Mouse (Mus musculus) embryonic facial prominence, embryonic 14.5 days (tissue): ENCODE measurements around the gene Arhgap45. TPM values are rescaled to one million over a fixed set of nuclear protein-coding genes. Genes with fewer than 3 reads are reported as not detected.

ENCODE experiments used
- ATAC-seq: fragments of 200-750 bp; cut with Nextera tagmentation; 2 replicates; pipeline ENCODE4 v1.8.0; 2017; ENCODE audit warnings: low read depth, moderate number of reproducible peaks, moderate TSS enrichment
- DNase-seq: peaks from one replicate; pipeline ENCODE4 v3.0.0-alpha.2; 2015; ENCODE audit warnings: low spot score
- H3K27ac ChIP-seq: fragments of 300-500 bp; sonication (generic); replicated peaks from 2 replicates; pipeline ENCODE4 v1.5.1; 2014; ENCODE audit warnings: low read depth, mild to moderate bottlenecking, low read length, moderate library complexity
- H3K27me3 ChIP-seq: fragments of 300-500 bp; sonication (generic); replicated peaks from 2 replicates; pipeline ENCODE4 v1.6.1; 2014; ENCODE audit warnings: low read length; ENCODE audit not compliant: control insufficient read depth, insufficient read depth
- H3K36me3 ChIP-seq: fragments of 300-500 bp; sonication (generic); 2 replicates; pipeline ENCODE4 v1.6.1; 2014; ENCODE audit warnings: low read length, mixed read lengths; ENCODE audit not compliant: control insufficient read depth, insufficient read depth
- H3K4me1 ChIP-seq: fragments of 300-500 bp; sonication (generic); 2 replicates; pipeline ENCODE4 v1.6.1; 2014; ENCODE audit warnings: antibody characterized with exemption, low read length; ENCODE audit not compliant: control insufficient read depth, insufficient read depth
- H3K4me2 ChIP-seq: fragments of 300-500 bp; sonication (generic); 2 replicates; pipeline ENCODE4 v1.6.1; 2014; ENCODE audit warnings: low read depth, mild to moderate bottlenecking, low read length, moderate library complexity, mixed read lengths
- H3K4me3 ChIP-seq: fragments of 300-500 bp; sonication (generic); 2 replicates; pipeline ENCODE4 v1.5.1; 2014; ENCODE audit warnings: low read depth, mild to moderate bottlenecking, low read length
- H3K9ac ChIP-seq: fragments of 300-500 bp; sonication (generic); 2 replicates; pipeline ENCODE4 v1.6.1; 2014; ENCODE audit warnings: low read depth, mild to moderate bottlenecking, low read length, moderate library complexity, mixed read lengths
- H3K9me3 ChIP-seq: fragments of 300-500 bp; sonication (generic); 2 replicates; pipeline ENCODE4 v1.6.1; 2016; ENCODE audit warnings: low read length; ENCODE audit not compliant: control insufficient read depth
- WGBS: fragments of 180-500 bp; shearing (Covaris S2); extraction: QIAGEN DNeasy Blood & Tissue Kit; methylation state at CpG from one replicate; pipeline ENCODE4 v1.1.7; 2014; 5-methylcytosine and 5-hydroxymethylcytosine counted together
- polyA plus RNA-seq: library from polyadenylated mRNA; unstranded; fragments of >200 nt; fragmentation: Nextera tagmentation; extraction: Ambion mirVana; gene quantifications from 2 replicates; pipeline ENCODE4 v1.2.1, GENCODE M21; 2014

Gene Arhgap45
- polyA plus RNA-seq, 1 experiment from 2014 or later: 4.4 TPM

DNA sequence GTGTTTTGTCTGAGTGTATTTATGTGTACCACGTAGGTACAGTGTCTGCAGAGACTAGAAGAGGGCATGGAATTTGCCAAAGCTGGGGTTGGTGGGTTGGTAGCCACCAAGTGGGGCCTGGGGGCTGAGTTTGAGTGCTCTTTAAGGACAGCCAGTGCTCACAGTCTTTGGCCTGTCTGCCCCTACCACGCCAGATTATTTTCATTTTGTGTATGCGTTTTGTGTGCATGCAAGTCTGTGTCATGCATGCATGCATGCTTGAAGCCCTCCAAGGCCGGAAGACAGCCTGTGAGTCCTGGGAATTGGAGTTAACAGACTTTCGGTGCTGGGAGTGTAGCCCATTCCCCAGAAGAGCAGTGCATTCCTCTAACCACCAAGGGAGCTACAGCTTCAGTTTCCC lies 38.9 kb downstream of the Arhgap45 start:
- peak overlapping the region; percentile 19 for H3K9ac ChIP-seq

DNA sequence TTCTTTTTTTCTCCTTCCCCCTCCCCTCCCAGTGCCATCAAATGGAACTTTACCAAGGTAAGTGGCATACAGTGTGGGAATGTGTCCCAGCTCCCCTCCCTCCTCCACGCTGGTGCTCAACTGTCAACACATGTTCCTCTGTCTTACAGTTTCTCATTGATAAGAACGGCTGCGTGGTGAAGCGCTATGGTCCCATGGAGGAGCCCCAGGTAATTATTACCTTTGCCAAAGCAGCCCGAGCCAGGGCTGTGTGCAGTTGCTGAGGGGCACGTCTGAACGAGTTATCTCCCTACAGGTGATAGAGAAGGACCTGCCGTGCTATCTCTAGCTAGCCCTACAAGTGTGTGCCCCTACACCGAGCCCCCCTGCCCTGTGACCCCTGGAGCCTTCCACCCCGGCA lies 39.4 kb downstream of the Arhgap45 start:
- H3K4me2 ChIP-seq: no peak overlapping the region
- H3K4me1 ChIP-seq: peaks cover 10% of the 10 kb centered on the region; the same call in 1 of the 2 replicates
- no peak overlapping the region for H3K4me3 ChIP-seq
- H3K36me3 ChIP-seq: peaks cover 56% of the 10 kb centered on the region
- no peaks in the 10 kb centered on the region for H3K27me3 ChIP-seq
- no peaks in the 10 kb centered on the region for H3K9me3 ChIP-seq
- no peak overlapping the region for H3K9ac ChIP-seq
- DNase-seq (no peak), ATAC-seq (no peak)
- H3K27ac ChIP-seq: no peak overlapping the region
- 82% methylated on average over 7 of the region's 10 CpGs for WGBS

More for the DNA sequence above, 38.9 kb downstream of the Arhgap45 start:
- no peak overlapping the region for H3K27ac ChIP-seq
- peak overlapping the region; percentile 86 for H3K4me2 ChIP-seq
- H3K27me3 ChIP-seq: no peaks in the 10 kb centered on the region
- DNase-seq (no peak), ATAC-seq (no peak)
- H3K4me3 ChIP-seq: peak overlapping the region; percentile 93; the same call in 1 of the 2 replicates
- 72% methylated on average over 5 of the region's 5 CpGs for WGBS
- H3K36me3 ChIP-seq: peaks cover 50% of the 10 kb centered on the region
- H3K9me3 ChIP-seq: no peaks in the 10 kb centered on the region
- peaks cover 10% of the 10 kb centered on the region; the same call in 1 of the 2 replicates for H3K4me1 ChIP-seq

DNA sequence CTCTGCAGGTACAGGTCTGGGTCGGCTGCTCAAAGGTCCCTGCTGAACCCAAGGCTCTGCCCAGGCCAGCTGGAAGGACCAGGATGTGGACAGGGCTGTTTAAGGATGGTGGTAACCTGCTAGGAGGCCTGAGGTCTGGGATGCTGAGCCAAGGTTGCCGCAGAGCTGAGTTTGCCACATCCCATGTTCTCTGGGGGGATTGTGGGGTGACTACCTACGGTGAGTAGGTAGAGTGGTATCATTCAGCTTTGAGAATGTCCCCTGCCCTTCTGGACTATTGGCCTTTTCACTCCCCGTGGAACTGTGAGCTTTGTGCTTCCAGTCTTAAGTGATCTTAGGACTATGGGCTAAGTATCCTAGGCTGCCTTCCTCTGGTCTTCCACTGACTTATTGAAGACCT lies 40.1 kb downstream of the Arhgap45 start:
- Histone ChIP-seq H3K4me3 (no peak overlapping the region), H3K9me3 (no peaks in the 10 kb centered on the region), H3K36me3 (peaks cover 62% of the 10 kb centered on the region), H3K27me3 (no peaks in the 10 kb centered on the region), H3K4me2 (no peak overlapping the region), H3K4me1 (peaks cover 10% of the 10 kb centered on the region; the same call in 1 of the 2 replicates), H3K27ac (no peak overlapping the region), H3K9ac (no peak overlapping the region)
- DNase-seq (no peak), ATAC-seq (no peak)
- WGBS: 88% methylated on average over 4 of the region's 4 CpGs

DNA sequence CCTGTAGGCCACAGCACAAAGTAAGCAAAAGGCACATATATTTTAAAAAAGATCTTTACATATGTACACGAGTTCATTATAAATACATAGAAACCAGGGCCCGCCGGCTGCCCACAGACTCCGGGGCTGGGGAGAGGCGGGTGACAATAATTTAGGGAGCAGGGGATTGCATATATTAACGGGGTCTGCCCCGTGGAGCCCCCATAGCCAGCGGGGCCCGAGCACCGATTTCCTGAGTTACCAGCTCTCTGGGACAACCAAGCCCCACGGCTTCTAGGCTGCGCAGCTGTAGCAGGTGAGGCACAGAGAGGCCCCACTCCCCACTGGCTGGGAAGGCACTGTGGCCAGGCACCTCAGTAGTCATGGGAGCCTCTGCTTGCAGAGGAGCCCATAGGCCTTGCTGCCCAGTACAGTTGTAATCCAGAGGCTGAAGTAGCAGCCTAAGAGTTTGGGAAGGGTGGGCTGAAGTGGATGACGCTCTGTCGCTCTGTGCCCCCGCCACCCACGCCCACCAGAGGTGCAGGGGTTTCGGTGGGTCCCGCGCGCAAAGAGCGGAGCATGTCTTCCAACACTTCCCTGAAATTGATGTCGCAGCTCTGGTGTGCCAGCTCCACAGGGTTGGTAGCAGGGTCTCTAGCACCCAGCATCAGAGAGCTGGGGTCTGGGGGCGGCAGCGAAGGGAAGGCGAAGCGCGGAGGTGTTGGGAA lies 40.7 kb downstream of the Arhgap45 start:
- no peaks in the 10 kb centered on the region for H3K27me3 ChIP-seq
- DNase-seq (no peak), ATAC-seq (no peak)
- no peak overlapping the region for H3K4me2 ChIP-seq
- H3K27ac ChIP-seq: no peak overlapping the region
- no peak overlapping the region for H3K9ac ChIP-seq
- whole genome bisulfite sequencing: 93% methylated on average over 25 of the region's 27 CpGs
- no peaks in the 10 kb centered on the region for H3K9me3 ChIP-seq
- H3K4me3 ChIP-seq: no peak overlapping the region
- H3K4me1 ChIP-seq: peaks cover 10% of the 10 kb centered on the region; the same call in 1 of the 2 replicates
- peaks cover 68% of the 10 kb centered on the region for H3K36me3 ChIP-seq

DNA sequence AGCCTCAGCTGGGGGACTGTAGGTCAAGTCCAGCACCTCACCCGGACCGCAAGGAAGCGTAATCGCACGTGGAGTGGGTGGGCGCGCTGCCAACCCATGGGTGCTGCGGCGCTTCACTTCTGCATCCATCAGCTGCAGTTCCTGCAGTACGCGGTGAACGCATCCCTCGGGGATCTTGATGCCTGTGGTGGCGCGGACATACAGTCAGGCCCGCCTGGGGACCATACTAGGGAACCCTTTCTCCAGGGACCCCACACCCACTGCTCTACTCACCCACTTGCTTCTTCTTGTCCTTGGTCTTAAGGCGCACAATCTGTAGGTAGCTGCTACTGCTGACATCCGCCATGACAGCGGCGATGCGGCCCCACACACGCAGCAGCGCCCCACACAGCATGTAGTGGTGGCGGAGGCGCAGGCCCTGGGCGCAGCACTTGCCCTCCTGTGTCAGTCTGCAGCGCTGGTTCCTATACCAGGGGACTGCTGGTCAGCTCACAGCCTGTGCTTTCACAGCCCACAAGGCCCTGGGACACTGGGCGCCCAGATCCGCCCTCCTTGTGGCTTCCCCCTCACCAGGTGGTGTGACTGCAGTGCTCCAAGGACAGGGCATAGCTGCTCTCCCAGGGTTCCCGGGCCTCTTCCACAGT lies 41.4 kb downstream of the Arhgap45 start:
- Histone ChIP-seq H3K9ac (peak overlapping the region; percentile 25; the same call in 1 of the 2 replicates), H3K36me3 (peaks cover 75% of the 10 kb centered on the region), H3K27ac (no peak overlapping the region), H3K9me3 (no peaks in the 10 kb centered on the region), H3K4me3 (no peak overlapping the region), H3K27me3 (no peaks in the 10 kb centered on the region), H3K4me2 (no peak overlapping the region), H3K4me1 (peaks cover 9% of the 10 kb centered on the region; the same call in 1 of the 2 replicates)
- DNase-seq (no peak), ATAC-seq (no peak)
- WGBS: 81% methylated on average over 30 of the region's 30 CpGs

GRCm38 (mm10) chr10:80063104-80063503 lies 46.7 kb downstream of the Arhgap45 start:
- Histone ChIP-seq H3K27ac (no peak overlapping the region), H3K4me1 (no peaks in the 10 kb centered on the region), H3K9me3 (no peaks in the 10 kb centered on the region), H3K36me3 (peaks cover 77% of the 10 kb centered on the region), H3K4me2 (no peak overlapping the region), H3K4me3 (no peak overlapping the region), H3K27me3 (no peaks in the 10 kb centered on the region), H3K9ac (0 out of 2 replicates have a peak overlapping the region, but pooled peaks have one; percentile 35)
- WGBS: 83% methylated on average over 5 of the region's 5 CpGs
- ATAC-seq: 0 out of 2 replicates have a peak, but pooled peaks have one; percentile 38
- no peak for DNase-seq

- H3K4me1 ChIP-seq: no peaks in the 10 kb centered on the region
- H3K36me3 ChIP-seq: peaks cover 67% of the 10 kb centered on the region
- no peaks in the 10 kb centered on the region for H3K9me3 ChIP-seq
- DNase-seq (no peak), ATAC-seq (no peak)
- no peak overlapping the region for H3K4me3 ChIP-seq
- H3K27ac ChIP-seq: no peak overlapping the region
- H3K27me3 ChIP-seq: no peaks in the 10 kb centered on the region
- 82% methylated on average over 23 of the region's 23 CpGs for WGBS
- H3K9ac ChIP-seq: peak overlapping the region; percentile 35; the same call in 1 of the 2 replicates
- no peak overlapping the region for H3K4me2 ChIP-seq
Observed at GRCm38 (mm10) chr10:80063877-80064650, 47.6 kb downstream of the Arhgap45 start.

DNA sequence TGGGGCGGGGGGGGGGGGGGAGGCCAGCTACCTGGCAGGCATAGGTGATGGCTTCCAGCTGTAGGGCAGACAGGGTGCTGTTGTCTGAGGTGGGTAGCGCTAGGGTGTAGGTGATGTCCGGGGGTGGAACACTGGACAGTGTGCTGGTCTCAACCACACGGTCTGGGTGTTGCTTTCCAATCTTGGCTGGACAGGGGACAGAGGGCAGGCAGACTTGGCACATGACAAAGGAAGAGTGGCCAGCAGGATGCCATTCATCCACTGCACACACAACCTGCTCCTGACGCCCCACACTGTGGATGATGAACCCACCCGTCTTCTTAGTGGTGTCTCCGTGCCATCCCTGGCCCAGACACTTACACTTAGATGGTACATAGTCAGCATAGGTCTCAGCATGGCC lies 52.8 kb downstream of the Arhgap45 start:
- H3K4me1 ChIP-seq: peaks cover 12% of the 10 kb centered on the region
- WGBS: 92% methylated on average over 6 of the region's 7 CpGs

More for the DNA sequence above, 52.8 kb downstream of the Arhgap45 start:
- peaks cover 16% of the 10 kb centered on the region; the same call in 1 of the 2 replicates for H3K36me3 ChIP-seq
- no peak overlapping the region for H3K9ac ChIP-seq
- ATAC-seq: no peak
- H3K27me3 ChIP-seq: no peaks in the 10 kb centered on the region
- H3K4me2 ChIP-seq: no peak overlapping the region
- no peak overlapping the region for H3K4me3 ChIP-seq
- H3K27ac ChIP-seq: no peak overlapping the region
- H3K9me3 ChIP-seq: no peaks in the 10 kb centered on the region
- DNase-seq: no peak
